Mouse (Mus musculus) bone marrow macrophage, adult 2 months (primary cell): ENCODE data around the gene Sdhb.

ENCODE experiments used
- CTCF ChIP-seq: IDR thresholded peaks from 2 replicates; pipeline ENCODE4 v1.5.1; 2012; ENCODE audit warnings: low read depth, mild to moderate bottlenecking, low read length, moderate library complexity
- POLR2A ChIP-seq: IDR thresholded peaks from 2 replicates; pipeline ENCODE4 v1.6.1; 2012; ENCODE audit warnings: mild to moderate bottlenecking, low read depth, low read length, borderline replicate concordance

- no peak for TF ChIP-seq CTCF
- TF ChIP-seq POLR2A: no peak
Measured at GRCm38 (mm10) chr4:141010118-141010517, 49.1 kb downstream of the Sdhb start, which contains the start of gene Mfap2.
